Mouse (Mus musculus) G1E (cell line): ENCODE measurements around the gene Olfr618. TPM values are rescaled to one million over a fixed set of nuclear protein-coding genes. Genes with fewer than 3 reads are reported as not detected.

Experiments
- ATAC-seq: 2 replicates; pipeline ENCODE4 v1.8.0; 2016; ENCODE audit warnings: mild to moderate bottlenecking; ENCODE audit not compliant: insufficient number of reproducible peaks, poor library complexity, low FRiP score, severe bottlenecking; ENCODE audit errors: extremely low read depth
- DNase-seq: peaks from one replicate; pipeline ENCODE4 v3.0.0; 2012; ENCODE audit warnings: low spot score
- H3K27me3 ChIP-seq: 2 replicates; pipeline ENCODE4 v1.6.1; 2012; ENCODE audit warnings: mild to moderate bottlenecking, low read length, inconsistent platforms; ENCODE audit not compliant: insufficient read depth
- H3K36me3 ChIP-seq: replicated peaks from 2 replicates; pipeline ENCODE3; 2012; ENCODE audit warnings: mild to moderate bottlenecking, inconsistent platforms
- H3K4me1 ChIP-seq: 2 replicates; pipeline ENCODE4 v1.6.1; 2012; ENCODE audit warnings: low read depth, low read length, inconsistent platforms, mixed read lengths; ENCODE audit not compliant: insufficient read depth
- H3K4me3 ChIP-seq: 2 replicates; pipeline ENCODE4 v1.5.1; 2012; ENCODE audit warnings: low read depth, mild to moderate bottlenecking, inconsistent platforms, low read length, moderate library complexity, mixed read lengths
- H3K9me3 ChIP-seq: replicated peaks from 2 replicates; pipeline ENCODE4 v1.6.1; 2012; ENCODE audit warnings: inconsistent platforms
- CTCF ChIP-seq: IDR thresholded peaks from 2 replicates; pipeline ENCODE4 v1.5.1; 2012; ENCODE audit warnings: low read depth, low read length, inconsistent platforms, mixed read lengths
- GATA1 ChIP-seq: IDR thresholded peaks from 2 replicates; pipeline ENCODE4 v1.6.1; 2012; ENCODE audit warnings: borderline replicate concordance, low read length, inconsistent platforms, mixed read lengths
- GATA2 ChIP-seq: IDR thresholded peaks from 2 replicates; pipeline ENCODE4 v1.6.1; 2012; ENCODE audit warnings: low read depth, low read length, inconsistent platforms, borderline replicate concordance
- POLR2AphosphoS5 ChIP-seq: IDR thresholded peaks from 2 replicates; pipeline ENCODE4 v1.6.1; 2012; ENCODE audit warnings: low read depth, low read length, inconsistent platforms; ENCODE audit not compliant: insufficient replicate concordance
- TAL1 ChIP-seq: conservative IDR thresholded peaks from 2 replicates; pipeline ENCODE4 v1.6.1; 2012; ENCODE audit warnings: low read depth, low read length, inconsistent platforms, mixed read lengths
- polyA plus RNA-seq: library from polyadenylated mRNA; stranded (reverse); fragments of >175 nt; gene quantifications from 2 replicates; pipeline ENCODE4 v1.2.3, GENCODE M21; 2012
- total RNA-seq, 2 experiments: library from RNA; stranded (forward) in 1 of 2; stranded (reverse) in 1 of 2; fragments of 200-1000 nt in 1 of 2; fragments of >200 nt in 1 of 2; fragmentation: Nextera tagmentation in 1 of 2; gene quantifications; 2 replicates each; pipeline ENCODE4 v1.2.3; 2014 to 2017

The Olfr618 gene
- total and polyA plus RNA-seq, 3 experiments = 0.05 TPM; not detected in 2

DNA sequence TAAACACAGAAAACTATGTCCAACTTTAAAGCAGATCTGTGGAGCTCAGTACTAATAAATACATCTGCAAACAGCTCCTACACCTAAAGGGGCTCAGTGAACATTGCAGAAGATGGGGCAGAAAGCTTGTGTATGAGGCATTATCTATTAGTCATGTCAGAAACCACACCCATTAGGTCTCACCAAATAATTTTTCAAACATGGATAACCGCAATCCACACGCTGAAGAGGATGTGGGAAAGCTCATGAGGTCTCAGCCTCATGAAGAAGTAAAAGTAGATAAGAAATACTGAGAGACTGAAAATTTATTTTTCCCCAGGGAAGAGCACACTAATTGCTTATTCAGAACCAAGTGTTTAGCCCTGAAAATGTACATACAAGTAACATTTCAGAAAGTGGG lies 17.5 kb downstream of the Olfr618 start:
- Histone ChIP-seq H3K9me3 (no peaks in the 10 kb centered on the region), H3K36me3 (no peaks in the 10 kb centered on the region), H3K4me3 (no peak overlapping the region), H3K4me1 (no peaks in the 10 kb centered on the region), H3K27me3 (no peaks in the 10 kb centered on the region)
- ATAC-seq (no peak), DNase-seq (no peak)
- TF ChIP-seq TAL1 = no peak
- TF ChIP-seq POLR2AphosphoS5 = no peak
- TF ChIP-seq CTCF = no peak
- TF ChIP-seq GATA2 = no peak
- TF ChIP-seq GATA1 = no peak

DNA sequence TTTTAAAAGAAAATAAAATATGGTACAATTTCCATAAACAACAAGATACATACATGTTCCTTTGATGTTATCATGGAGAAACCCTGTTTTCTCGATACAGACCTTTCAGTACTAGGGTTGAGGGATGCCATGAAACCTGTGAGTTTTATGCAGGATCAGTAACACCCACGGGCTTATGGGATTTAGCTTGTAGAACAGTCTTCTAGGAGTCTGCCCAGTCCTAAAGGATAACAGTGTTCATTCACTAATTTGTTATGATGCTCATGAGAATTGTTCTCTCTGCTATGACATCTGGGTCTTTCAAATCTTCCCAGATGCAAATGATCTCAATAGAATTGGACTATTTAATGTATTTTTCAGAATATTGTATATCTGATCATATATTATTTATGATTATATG lies 22.5 kb downstream of the Olfr618 start, which contains the start of gene Olfr620:
Olfr620 (minus strand) TSS at position 101 of the 400 bp plus-strand sequence.
- DNase-seq (no peak), ATAC-seq (no peak)
- Histone ChIP-seq H3K9me3 (no peaks in the 10 kb centered on the region), H3K36me3 (no peaks in the 10 kb centered on the region), H3K27me3 (no peaks in the 10 kb centered on the region), H3K4me1 (no peaks in the 10 kb centered on the region), H3K4me3 (no peak within 1 kb of the TSS)
- TF ChIP-seq POLR2AphosphoS5 (no peak), TAL1 (no peak), CTCF (no peak), GATA2 (no peak), GATA1 (no peak)

DNA sequence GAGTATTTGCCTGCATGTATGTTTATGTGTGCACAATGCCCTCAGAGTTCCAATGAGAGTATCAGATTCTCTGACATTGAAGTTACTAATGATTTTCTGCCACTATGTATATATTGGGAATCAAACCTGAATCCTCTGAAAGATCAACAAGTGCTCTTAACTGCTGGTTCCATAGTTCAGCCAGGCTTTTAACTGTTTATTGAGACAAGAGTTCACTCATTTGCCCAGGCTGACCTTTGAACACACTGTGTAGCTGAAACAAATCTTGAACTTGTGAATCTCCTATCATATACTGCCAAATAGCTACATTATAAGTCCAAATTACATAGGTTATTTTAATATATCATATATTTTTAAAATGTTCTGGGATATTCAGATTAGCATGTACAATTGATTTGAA lies 46.9 kb downstream of the Olfr618 start:
- H3K4me3 ChIP-seq = no peak overlapping the region
- no peaks in the 10 kb centered on the region for H3K4me1 ChIP-seq
- DNase-seq (no peak), ATAC-seq (no peak)
- no peaks in the 10 kb centered on the region for H3K36me3 ChIP-seq
- TF ChIP-seq POLR2AphosphoS5 (no peak), GATA2 (no peak), TAL1 (no peak), GATA1 (no peak), CTCF (no peak)
- H3K9me3 ChIP-seq = no peaks in the 10 kb centered on the region
- H3K27me3 ChIP-seq = peaks cover 4% of the 10 kb centered on the region; the same call in 1 of the 2 replicates

DNA sequence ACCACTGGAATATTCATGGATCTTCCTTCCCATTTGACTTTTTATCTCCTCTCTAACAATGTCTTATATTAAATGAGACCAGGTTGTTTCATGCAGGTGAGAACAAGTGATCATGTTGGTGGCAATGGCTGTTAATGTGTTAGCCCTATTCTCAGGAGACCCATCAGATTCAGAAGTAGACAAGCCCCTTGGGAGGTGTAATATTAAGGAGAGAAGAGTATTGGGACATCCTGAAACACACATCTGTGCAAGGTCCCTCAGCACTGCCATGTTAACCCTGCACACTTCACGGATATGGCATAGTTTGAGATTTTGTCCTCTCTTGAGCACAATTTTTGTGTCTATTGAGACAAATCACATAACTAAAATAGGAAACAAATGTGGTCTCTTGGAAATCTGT lies 52.7 kb downstream of the Olfr618 start, which contains the start of gene Olfr622:
Olfr622 (minus strand) TSS at position 101 of the 400 bp plus-strand sequence.
- Histone ChIP-seq H3K27me3 (peaks cover 4% of the 10 kb centered on the region; the same call in 1 of the 2 replicates), H3K4me1 (no peaks in the 10 kb centered on the region), H3K36me3 (no peaks in the 10 kb centered on the region), H3K9me3 (no peaks in the 10 kb centered on the region), H3K4me3 (no peak within 1 kb of the TSS)
- ATAC-seq (no peak), DNase-seq (no peak)
- TF ChIP-seq POLR2AphosphoS5 (no peak), GATA1 (no peak), CTCF (no peak), GATA2 (no peak), TAL1 (no peak)

DNA sequence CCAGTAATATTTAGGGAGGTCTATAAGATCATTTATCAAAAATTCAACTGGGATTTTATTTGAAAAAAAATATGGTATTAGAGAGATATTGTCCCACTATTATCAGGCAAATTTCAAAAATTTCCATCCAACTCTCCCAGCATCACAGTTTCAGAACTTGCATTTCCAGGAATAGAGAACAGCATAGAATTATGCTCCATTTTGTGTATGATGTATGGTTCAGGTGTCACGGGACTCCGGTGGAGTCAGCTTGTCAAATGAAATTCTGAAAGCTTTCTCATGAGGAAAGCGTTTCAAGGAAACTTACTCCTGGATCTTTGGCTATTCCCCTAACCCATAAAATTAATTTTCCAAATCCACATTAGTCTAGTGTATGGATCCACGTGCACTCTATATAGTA lies 54.2 kb downstream of the Olfr618 start:
- no peaks in the 10 kb centered on the region for H3K4me1 ChIP-seq
- no peak for ATAC-seq
- DNase-seq = no peak
- TF ChIP-seq CTCF = no peak
- TF ChIP-seq TAL1 = no peak
- TF ChIP-seq GATA2 = no peak
- TF ChIP-seq POLR2AphosphoS5 = no peak
- no peak for TF ChIP-seq GATA1
- H3K9me3 ChIP-seq = no peaks in the 10 kb centered on the region
- H3K36me3 ChIP-seq = no peaks in the 10 kb centered on the region
- H3K27me3 ChIP-seq = peaks cover 4% of the 10 kb centered on the region; the same call in 1 of the 2 replicates
- no peak overlapping the region for H3K4me3 ChIP-seq

Other genes with a start within 250 kb of the Olfr618 start
Only the 20 nearest of the 31 such genes appear.
- gene Olfr605, start 144.7 kb upstream of the Olfr618 start, total RNA-seq (2014; fragmentation: Nextera tagmentation) = not detected in 2 replicates
- gene Olfr605, start 144.7 kb upstream of the Olfr618 start, total RNA-seq (2017) = 0.22 TPM in 1 of 2 replicates, not detected in the other
- gene Olfr605, start 144.7 kb upstream of the Olfr618 start, polyA plus RNA-seq = not detected in 2 replicates
- gene Olfr606, start 141.1 kb upstream of the Olfr618 start, total RNA-seq (2014; fragmentation: Nextera tagmentation) = not detected in 2 replicates
- 0.27 and 0.29 TPM in 2 replicates for gene Olfr606, start 141.1 kb upstream of the Olfr618 start, total RNA-seq (2017)
- not detected in 2 replicates for gene Olfr606, start 141.1 kb upstream of the Olfr618 start, polyA plus RNA-seq
- not detected in 2 replicates for gene Olfr607, start 126.0 kb upstream of the Olfr618 start, total RNA-seq (2014; fragmentation: Nextera tagmentation)
- gene Olfr607, start 126.0 kb upstream of the Olfr618 start, total RNA-seq (2017) = under 0.01 and 0.11 TPM in 2 replicates
- not detected in 2 replicates for gene Olfr607, start 126.0 kb upstream of the Olfr618 start, polyA plus RNA-seq
- not detected in 2 replicates for gene Olfr608, start 120.2 kb upstream of the Olfr618 start, total RNA-seq (2014; fragmentation: Nextera tagmentation)
- not detected in 2 replicates for gene Olfr608, start 120.2 kb upstream of the Olfr618 start, total RNA-seq (2017)
- gene Olfr608, start 120.2 kb upstream of the Olfr618 start, polyA plus RNA-seq = not detected in 2 replicates
- not detected in 2 replicates for gene Olfr609, start 92.0 kb upstream of the Olfr618 start, total RNA-seq (2014; fragmentation: Nextera tagmentation)
- not detected in 2 replicates for gene Olfr609, start 92.0 kb upstream of the Olfr618 start, total RNA-seq (2017)
- gene Olfr609, start 92.0 kb upstream of the Olfr618 start, polyA plus RNA-seq = not detected in 2 replicates
- not detected in 2 replicates for gene Olfr610, start 78.0 kb upstream of the Olfr618 start, total RNA-seq (2014; fragmentation: Nextera tagmentation)
- gene Olfr610, start 78.0 kb upstream of the Olfr618 start, total RNA-seq (2017) = 0.11 and 0.12 TPM in 2 replicates
- not detected in 2 replicates for gene Olfr610, start 78.0 kb upstream of the Olfr618 start, polyA plus RNA-seq
- gene Olfr611, start 69.3 kb upstream of the Olfr618 start, total RNA-seq (2014; fragmentation: Nextera tagmentation) = not detected in 2 replicates
- 0.17 TPM in 1 of 2 replicates, not detected in the other for gene Olfr611, start 69.3 kb upstream of the Olfr618 start, total RNA-seq (2017)
- not detected in 2 replicates for gene Olfr611, start 69.3 kb upstream of the Olfr618 start, polyA plus RNA-seq
- gene Olfr612, start 47.4 kb upstream of the Olfr618 start, total RNA-seq (2014; fragmentation: Nextera tagmentation) = not detected in 2 replicates
- gene Olfr612, start 47.4 kb upstream of the Olfr618 start, total RNA-seq (2017) = 0.35 TPM in 1 of 2 replicates, not detected in the other
- gene Olfr612, start 47.4 kb upstream of the Olfr618 start, polyA plus RNA-seq = not detected in 2 replicates
- not detected in 2 replicates for gene Olfr613, start 42.0 kb upstream of the Olfr618 start, total RNA-seq (2014; fragmentation: Nextera tagmentation)
- 0.05 TPM in 1 of 2 replicates, not detected in the other for gene Olfr613, start 42.0 kb upstream of the Olfr618 start, total RNA-seq (2017)
- gene Olfr613, start 42.0 kb upstream of the Olfr618 start, polyA plus RNA-seq = not detected in 2 replicates
- not detected in 2 replicates for gene Olfr615, start 34.0 kb upstream of the Olfr618 start, total RNA-seq (2014; fragmentation: Nextera tagmentation)
- gene Olfr615, start 34.0 kb upstream of the Olfr618 start, total RNA-seq (2017) = 0.12 TPM in 1 of 2 replicates, not detected in the other
- gene Olfr615, start 34.0 kb upstream of the Olfr618 start, polyA plus RNA-seq = not detected in 2 replicates
- gene Olfr616, start 21.0 kb upstream of the Olfr618 start, total RNA-seq (2014; fragmentation: Nextera tagmentation) = not detected in 2 replicates
- 0.55 TPM in 1 of 2 replicates, not detected in the other for gene Olfr616, start 21.0 kb upstream of the Olfr618 start, total RNA-seq (2017)
- gene Olfr616, start 21.0 kb upstream of the Olfr618 start, polyA plus RNA-seq = not detected in 2 replicates
- gene Olfr617, start 17.0 kb upstream of the Olfr618 start, total RNA-seq (2014; fragmentation: Nextera tagmentation) = not detected in 2 replicates
- gene Olfr617, start 17.0 kb upstream of the Olfr618 start, total RNA-seq (2017) = 0.49 TPM in 1 of 2 replicates, not detected in the other
- not detected in 2 replicates for gene Olfr617, start 17.0 kb upstream of the Olfr618 start, polyA plus RNA-seq
- gene Olfr619, start 10.5 kb downstream of the Olfr618 start, total RNA-seq (2014; fragmentation: Nextera tagmentation) = not detected in 2 replicates
- gene Olfr619, start 10.5 kb downstream of the Olfr618 start, total RNA-seq (2017) = not detected in 2 replicates
- gene Olfr619, start 10.5 kb downstream of the Olfr618 start, polyA plus RNA-seq = not detected in 2 replicates
- gene Olfr620, start 22.4 kb downstream of the Olfr618 start, total RNA-seq (2014; fragmentation: Nextera tagmentation) = not detected in 2 replicates
- 0.05 and 0.06 TPM in 2 replicates for gene Olfr620, start 22.4 kb downstream of the Olfr618 start, total RNA-seq (2017)
- not detected in 2 replicates for gene Olfr620, start 22.4 kb downstream of the Olfr618 start, polyA plus RNA-seq
- not detected in 2 replicates for gene Olfr622, start 52.6 kb downstream of the Olfr618 start, total RNA-seq (2014; fragmentation: Nextera tagmentation)
- 0.16 TPM in 1 of 2 replicates, not detected in the other for gene Olfr622, start 52.6 kb downstream of the Olfr618 start, total RNA-seq (2017)
- gene Olfr622, start 52.6 kb downstream of the Olfr618 start, polyA plus RNA-seq = not detected in 2 replicates
- gene Olfr623, start 73.6 kb downstream of the Olfr618 start, total RNA-seq (2014; fragmentation: Nextera tagmentation) = not detected in 2 replicates
- gene Olfr623, start 73.6 kb downstream of the Olfr618 start, total RNA-seq (2017) = 0.05 TPM in 1 of 2 replicates, not detected in the other
- gene Olfr623, start 73.6 kb downstream of the Olfr618 start, polyA plus RNA-seq = not detected in 2 replicates
- gene Olfr624, start 81.1 kb downstream of the Olfr618 start, total RNA-seq (2014; fragmentation: Nextera tagmentation) = not detected in 2 replicates
- 0.12 and 0.22 TPM in 2 replicates for gene Olfr624, start 81.1 kb downstream of the Olfr618 start, total RNA-seq (2017)
- not detected in 2 replicates for gene Olfr624, start 81.1 kb downstream of the Olfr618 start, polyA plus RNA-seq
- not detected in 2 replicates for gene Olfr625-ps1, start 92.6 kb downstream of the Olfr618 start, total RNA-seq (2014; fragmentation: Nextera tagmentation)
- gene Olfr625-ps1, start 92.6 kb downstream of the Olfr618 start, total RNA-seq (2017) = not detected in 2 replicates
- not detected in 2 replicates for gene Olfr625-ps1, start 92.6 kb downstream of the Olfr618 start, polyA plus RNA-seq
- not detected in 2 replicates for gene Olfr243, start 124.6 kb downstream of the Olfr618 start, total RNA-seq (2014; fragmentation: Nextera tagmentation)
- not detected in 2 replicates for gene Olfr243, start 124.6 kb downstream of the Olfr618 start, total RNA-seq (2017)
- not detected in 2 replicates for gene Olfr243, start 124.6 kb downstream of the Olfr618 start, polyA plus RNA-seq
- not detected in 2 replicates for gene Olfr628, start 140.3 kb downstream of the Olfr618 start, total RNA-seq (2014; fragmentation: Nextera tagmentation)
- 0.33 TPM in 1 of 2 replicates, not detected in the other for gene Olfr628, start 140.3 kb downstream of the Olfr618 start, total RNA-seq (2017)
- not detected in 2 replicates for gene Olfr628, start 140.3 kb downstream of the Olfr618 start, polyA plus RNA-seq